Mouse (Mus musculus) limb, embryonic 11.5 days (tissue): ENCODE measurements around the gene Abi3. TPM values are rescaled to one million over a fixed set of nuclear protein-coding genes. Genes with fewer than 3 reads are reported as not detected.

Experiments used
- ATAC-seq: fragments of 200-750 bp; cut with Nextera tagmentation; 2 replicates; pipeline ENCODE4 v1.8.0; 2017; ENCODE audit warnings: low read depth; ENCODE audit not compliant: insufficient number of reproducible peaks, low FRiP score, low TSS enrichment
- DNase-seq: peaks from one replicate; pipeline ENCODE4 v3.0.0-alpha.2; 2015; ENCODE audit warnings: low spot score
- H3K27ac ChIP-seq: fragments of 300-500 bp; sonication (generic); replicated peaks from 2 replicates; pipeline ENCODE4 v1.5.1; 2014; ENCODE audit warnings: low read depth, mild to moderate bottlenecking, low read length
- H3K27me3 ChIP-seq: fragments of 300-500 bp; sonication (generic); 2 replicates; pipeline ENCODE4 v1.6.1; 2014; ENCODE audit warnings: mild to moderate bottlenecking, low read length, mixed read lengths; ENCODE audit not compliant: control insufficient read depth, insufficient read depth
- H3K36me3 ChIP-seq: fragments of 300-500 bp; sonication (generic); 2 replicates; pipeline ENCODE4 v1.6.1; 2014; ENCODE audit warnings: mild to moderate bottlenecking, low read length, moderate library complexity, mixed read lengths; ENCODE audit not compliant: control insufficient read depth, insufficient read depth
- H3K4me1 ChIP-seq: fragments of 300-500 bp; sonication (generic); 2 replicates; pipeline ENCODE4 v1.6.1; 2014; ENCODE audit warnings: low read length, mixed read lengths; ENCODE audit not compliant: control insufficient read depth, insufficient read depth
- H3K4me2 ChIP-seq: fragments of 300-500 bp; sonication (generic); 2 replicates; pipeline ENCODE4 v1.6.1; 2014; ENCODE audit warnings: low read depth, mild to moderate bottlenecking, moderate library complexity; ENCODE audit not compliant: severe bottlenecking
- H3K4me3 ChIP-seq: fragments of 300-500 bp; sonication (generic); 2 replicates; pipeline ENCODE4 v1.5.1; 2014; ENCODE audit warnings: low read depth, low read length
- H3K9ac ChIP-seq: fragments of 300-500 bp; sonication (generic); 2 replicates; pipeline ENCODE4 v1.6.1; 2014; ENCODE audit warnings: mild to moderate bottlenecking, low read length
- H3K9me3 ChIP-seq: fragments of 300-500 bp; sonication (generic); 2 replicates; pipeline ENCODE4 v1.6.1; 2016; ENCODE audit warnings: low read length; ENCODE audit not compliant: control insufficient read depth
- WGBS: fragments of 180-500 bp; shearing (Covaris S2); extraction: QIAGEN DNeasy Blood & Tissue Kit; methylation state at CpG from one replicate; pipeline ENCODE4 v1.1.7; 2014; 5-methylcytosine and 5-hydroxymethylcytosine counted together
- polyA plus RNA-seq: library from polyadenylated mRNA; unstranded; fragments of >200 nt; fragmentation: Nextera tagmentation; extraction: Ambion mirVana; gene quantifications from 2 replicates; pipeline ENCODE4 v1.2.1, GENCODE M21; 2014

The Abi3 gene
- polyA plus RNA-seq, 1 experiment from 2014 or later: 1.4 TPM

- Histone ChIP-seq H3K4me3 (no peak overlapping the region), H3K27ac (no peak overlapping the region), H3K4me2 (no peak overlapping the region), H3K9me3 (no peaks in the 10 kb centered on the region), H3K27me3 (no peaks in the 10 kb centered on the region), H3K4me1 (no peaks in the 10 kb centered on the region), H3K9ac (no peak overlapping the region), H3K36me3 (no peaks in the 10 kb centered on the region)
- DNase-seq (no peak), ATAC-seq (no peak)
- whole genome bisulfite sequencing: 91% methylated on average over 8 of the region's 8 CpGs
Observed at GRCm38 (mm10) chr11:95780480-95780879, 61.8 kb downstream of the Abi3 start.

Other genes starting within 250 kb of the Abi3 start
- 240 and 256 TPM in 2 replicates for gene Phb, start 175.5 kb downstream of the Abi3 start, polyA plus RNA-seq
- 11.7 and 13.7 TPM in 2 replicates for gene Zfp652, start 129.8 kb downstream of the Abi3 start, polyA plus RNA-seq
- gene B130006D01Rik, start 118.9 kb downstream of the Abi3 start, polyA plus RNA-seq: 1.5 and 1.8 TPM in 2 replicates
- 0.60 TPM in 1 of 2 replicates, not detected in the other for gene Phospho1, start 18.0 kb downstream of the Abi3 start, polyA plus RNA-seq
- 8.1 and 9.8 TPM in 2 replicates for gene Gngt2, start 5.3 kb downstream of the Abi3 start, polyA plus RNA-seq
- not detected in 2 replicates for gene B4galnt2, start 72.4 kb upstream of the Abi3 start, polyA plus RNA-seq
- gene Igf2bp1, start 163.5 kb upstream of the Abi3 start, polyA plus RNA-seq: 106 and 116 TPM in 2 replicates
- not detected in 2 replicates for gene Gip, start 182.1 kb upstream of the Abi3 start, polyA plus RNA-seq
- gene Snf8, start 192.4 kb upstream of the Abi3 start, polyA plus RNA-seq: 38.3 and 39.1 TPM in 2 replicates
- 31.1 and 35.4 TPM in 2 replicates for gene Ube2z, start 222.9 kb upstream of the Abi3 start, polyA plus RNA-seq
- 530 and 535 TPM in 2 replicates for gene Atp5g1, start 233.2 kb upstream of the Abi3 start, polyA plus RNA-seq